Mouse (Mus musculus) liver, adult (tissue): ENCODE data around the gene Spata31d1a.

ENCODE experiments used
- GATA4 ChIP-seq: IDR thresholded peaks from 2 replicates; pipeline ENCODE4 v1.6.1; 2014; ENCODE audit warnings: mild to moderate bottlenecking, low read length; ENCODE audit not compliant: insufficient replicate concordance

Spata31d1a gene

GRCm38 (mm10) chr13:59710230-59710629, at the start of gene Spata31d1a:
Gene Spata31d1a, minus strand, starts transcription at chr13:59710330.
- no peak for TF ChIP-seq GATA4

- TF ChIP-seq GATA4, result no peak
These were observed 46.8 kb upstream of the Spata31d1a start for GRCm38 (mm10) chr13:59756906-59757305.

GRCm38 (mm10) chr13:59750310-59750709, 40.2 kb upstream of the Spata31d1a start:
- TF ChIP-seq GATA4, result no peak

GRCm38 (mm10) chr13:59746711-59747110, 36.6 kb upstream of the Spata31d1a start, which contains the start of gene 1700014D04Rik:
Gene 1700014D04Rik, minus strand, starts transcription at chr13:59746752.
- no peak for TF ChIP-seq GATA4

DNA sequence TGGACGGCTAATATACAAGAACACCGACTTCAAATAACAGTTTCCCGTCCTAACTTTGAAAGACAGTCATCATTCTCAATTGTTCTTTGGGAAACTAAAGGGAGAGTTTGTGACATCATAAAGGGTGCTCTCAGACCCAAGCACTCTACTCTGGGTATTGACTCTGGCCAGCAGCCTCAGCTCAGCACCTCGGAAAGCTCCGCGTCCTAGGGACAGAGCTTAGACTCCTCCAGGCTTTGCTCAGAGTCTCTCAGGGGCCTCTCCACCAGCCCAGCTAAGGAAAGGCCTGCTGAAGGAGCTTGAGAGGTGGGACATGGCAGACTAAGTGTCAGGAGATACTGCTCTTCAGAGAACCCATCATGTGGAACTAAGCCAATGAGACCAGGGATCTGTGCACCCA, 36.0 kb upstream of the Spata31d1a start:
- TF ChIP-seq GATA4, result no peak

DNA sequence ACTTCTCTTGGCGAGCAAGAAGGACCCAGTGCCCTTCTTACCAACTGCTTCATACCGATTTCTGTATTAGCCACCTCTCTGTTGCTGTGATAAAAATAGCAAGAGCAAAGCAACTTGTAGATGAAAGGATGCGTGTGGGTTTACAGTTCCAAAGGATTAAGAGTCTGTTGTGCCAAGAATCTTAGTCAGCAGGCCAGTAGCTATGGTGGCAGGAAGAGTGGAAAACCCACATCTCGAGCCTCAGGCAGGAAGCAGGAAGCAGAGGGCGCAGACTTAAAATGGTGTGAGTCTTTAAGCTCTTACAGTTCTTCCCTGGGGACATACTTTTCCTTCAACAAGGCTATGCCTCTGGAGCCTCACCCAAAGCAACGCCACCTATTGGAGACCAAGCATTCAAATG, 35.3 kb upstream of the Spata31d1a start:
- no peak for TF ChIP-seq GATA4

- no peak for TF ChIP-seq GATA4
These were observed 31.6 kb upstream of the Spata31d1a start for GRCm38 (mm10) chr13:59741697-59742096.

DNA sequence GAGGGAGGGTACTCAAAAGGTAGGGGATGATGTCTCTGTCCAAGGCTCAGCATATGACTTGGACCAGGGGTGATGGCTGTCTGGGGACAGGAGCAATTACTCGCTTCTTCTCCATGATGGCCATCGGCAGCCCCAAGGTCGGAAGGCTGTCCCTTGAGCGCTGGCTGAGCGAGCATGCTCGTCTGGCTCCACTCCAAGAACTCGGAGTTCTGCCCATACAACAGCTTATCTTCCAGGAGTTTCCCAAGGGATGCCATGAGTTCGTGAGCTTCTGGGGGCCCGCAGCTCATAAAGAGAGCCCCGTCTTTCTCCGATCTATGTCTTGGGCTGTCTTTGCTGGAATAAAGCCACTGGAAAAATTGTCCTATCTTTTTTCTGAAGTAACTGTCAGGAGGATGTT, 31.0 kb upstream of the Spata31d1a start:
- no peak for TF ChIP-seq GATA4

- no peak for TF ChIP-seq GATA4
These were observed 29.3 kb upstream of the Spata31d1a start for GRCm38 (mm10) chr13:59739397-59739796.

DNA sequence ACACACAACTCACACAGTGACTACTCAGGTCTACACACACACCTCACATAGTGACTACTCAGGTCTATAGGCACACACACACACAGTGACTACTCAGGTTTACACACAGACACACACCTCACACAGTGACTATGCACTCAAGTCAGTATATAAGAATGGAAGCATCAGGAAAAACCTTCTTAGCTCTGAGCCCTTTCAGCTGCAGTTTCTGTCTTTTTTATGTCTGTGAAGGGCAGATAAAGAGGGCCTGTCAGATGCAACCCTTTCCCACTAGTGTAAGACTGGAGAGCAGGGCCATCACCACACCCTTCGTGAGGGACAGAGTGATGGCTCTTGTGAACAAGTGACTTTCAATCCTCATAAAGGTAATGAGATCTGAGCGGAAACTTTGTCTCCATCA, 28.3 kb upstream of the Spata31d1a start:
- no peak for TF ChIP-seq GATA4

DNA sequence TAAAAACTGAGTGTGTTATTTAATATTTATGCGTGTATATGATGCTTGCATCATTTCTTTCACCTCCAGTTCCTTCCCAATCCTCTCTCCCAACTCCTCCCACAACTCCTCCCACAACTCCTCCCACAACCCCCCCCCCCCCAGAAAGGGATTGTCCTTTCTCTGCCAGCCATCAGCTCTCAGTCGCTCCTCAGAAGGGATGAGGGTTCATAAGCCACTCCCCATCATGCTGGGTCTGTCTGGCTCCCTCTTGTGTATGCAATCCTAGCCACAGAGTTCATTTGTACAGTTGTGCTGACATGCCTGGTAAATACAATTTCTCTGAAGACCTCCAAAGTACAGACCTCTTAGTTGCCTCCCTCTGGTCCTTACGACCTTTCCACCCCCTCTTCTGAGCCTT, 25.1 kb upstream of the Spata31d1a start:
- TF ChIP-seq GATA4, result no peak

- TF ChIP-seq GATA4, result no peak
These were observed 23.8 kb upstream of the Spata31d1a start for GRCm38 (mm10) chr13:59733936-59734335.

GRCm38 (mm10) chr13:59731652-59732051, 21.5 kb upstream of the Spata31d1a start, which contains the start of gene Spata31d1d:
Gene Spata31d1d, minus strand, starts transcription at chr13:59731752.
- no peak for TF ChIP-seq GATA4

GRCm38 (mm10) chr13:59728378-59729093, 18.4 kb upstream of the Spata31d1a start:
- TF ChIP-seq GATA4, result no peak

DNA sequence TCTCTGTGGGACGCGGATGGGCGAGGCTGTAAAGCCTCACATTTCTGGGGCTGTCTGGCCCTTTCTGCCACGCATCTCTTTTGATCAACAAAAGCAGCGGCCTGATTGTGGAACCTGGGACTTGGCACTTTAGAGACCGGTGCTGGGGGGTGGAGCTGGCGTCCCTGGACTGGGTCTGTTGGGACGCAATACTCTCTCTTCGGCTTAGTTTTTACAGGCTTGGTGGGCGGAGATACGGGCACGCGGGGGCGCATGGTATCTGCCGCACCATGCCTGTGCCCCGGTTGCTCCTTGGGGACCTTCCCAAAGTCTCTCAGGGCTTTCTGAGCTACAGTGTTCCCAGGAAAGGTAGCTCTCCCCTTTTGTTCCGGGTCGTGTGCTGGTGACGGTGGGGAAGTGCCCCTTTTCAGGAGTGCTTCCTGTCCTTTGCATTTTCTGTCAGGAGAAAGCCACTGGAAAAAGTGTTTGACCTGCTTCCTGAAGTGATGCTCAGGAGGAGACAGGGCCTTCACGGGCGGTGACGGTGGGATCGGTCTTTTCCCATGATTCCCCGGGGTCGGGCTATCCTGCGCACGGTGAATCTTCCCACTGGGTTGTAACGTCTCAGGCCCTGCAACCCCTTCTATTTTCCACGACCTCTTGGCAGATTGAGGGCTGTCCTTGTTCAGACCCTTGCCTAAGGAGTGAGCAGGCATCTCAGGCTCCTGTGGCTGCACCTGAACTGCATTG, 16.2 kb upstream of the Spata31d1a start:
- TF ChIP-seq GATA4, result no peak

DNA sequence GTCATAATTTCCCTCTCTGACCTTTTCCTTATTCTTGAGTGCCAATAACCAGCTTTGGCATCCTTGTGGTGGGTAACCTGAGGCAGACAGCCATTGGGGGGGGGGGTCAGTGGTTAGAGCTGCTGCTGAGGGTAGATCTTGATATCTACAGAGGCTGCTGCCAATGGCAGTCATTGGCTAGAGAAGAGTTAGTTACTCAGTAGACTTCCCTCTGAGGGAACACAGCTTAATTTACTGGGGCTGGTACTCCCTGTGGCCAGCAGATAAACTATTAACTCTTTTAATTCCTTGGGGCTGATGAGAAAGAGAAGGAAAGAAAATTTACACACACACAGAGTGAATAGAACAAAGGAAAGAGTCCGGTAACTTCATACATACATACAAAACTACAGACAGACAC, 9.3 kb upstream of the Spata31d1a start:
- no peak for TF ChIP-seq GATA4
